Mouse (Mus musculus) urinary bladder, postnatal 10 days (tissue): ENCODE measurements around the gene Runx2.

Experiments
- DNase-seq: peaks from one replicate; pipeline ENCODE4 v3.0.0; 2022; ENCODE audit warnings: low spot score

The Runx2 gene

DNA sequence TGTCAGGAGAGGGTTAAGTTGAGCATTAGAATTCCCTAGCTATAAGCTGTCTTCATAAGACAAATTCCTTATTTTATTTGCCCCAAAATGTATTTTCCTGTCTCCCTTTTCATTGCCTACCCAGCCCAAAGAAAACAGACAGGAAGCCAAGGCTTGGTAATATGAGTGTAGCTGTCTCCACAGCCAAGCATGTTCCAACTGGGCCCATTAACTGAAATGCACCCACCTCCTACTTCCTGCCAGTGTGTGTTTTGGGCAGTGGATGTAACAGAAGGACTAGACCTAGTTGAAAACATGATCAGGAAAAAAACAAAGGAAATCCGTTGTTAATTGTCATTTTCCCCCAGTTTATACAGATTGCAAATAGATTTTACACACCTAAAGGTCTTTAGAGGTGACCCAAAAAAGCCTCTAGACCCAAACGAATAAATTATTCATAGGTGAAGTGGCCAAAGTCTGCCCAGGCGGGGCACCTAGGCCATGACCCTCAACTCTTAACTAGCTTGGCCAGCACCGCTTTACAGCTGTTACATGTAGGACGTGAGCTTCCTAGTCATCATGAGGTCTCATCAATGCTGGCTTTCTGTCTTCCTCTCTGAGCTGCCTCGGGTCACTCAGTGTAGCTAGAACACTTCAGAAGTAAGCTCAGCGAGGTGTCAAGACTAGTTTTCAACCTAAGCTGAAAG lies 154.3 kb downstream of the Runx2 start:
- no peak for DNase-seq

GRCm38 (mm10) chr17:44654503-44654902 lies 160.1 kb downstream of the Runx2 start:
- DNase-seq: no peak

DNA sequence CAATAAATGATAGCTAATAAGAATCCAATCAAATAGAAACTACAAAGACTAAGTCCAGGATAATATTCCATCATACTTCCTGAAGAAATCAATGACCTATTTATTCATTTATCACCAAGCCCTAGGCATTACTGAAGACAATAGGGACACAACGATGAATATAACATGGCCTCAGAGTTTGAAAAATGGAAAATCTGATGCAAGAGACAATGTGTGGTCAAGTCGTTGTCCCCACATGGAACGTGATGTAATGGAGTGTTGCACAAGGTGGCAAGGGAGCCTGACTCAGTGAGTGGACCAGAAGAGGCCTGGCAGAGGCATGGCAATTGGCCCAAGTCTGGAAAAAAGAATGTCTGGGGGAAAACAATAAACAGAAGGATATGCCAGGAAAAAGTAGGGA lies 161.5 kb downstream of the Runx2 start:
- no peak for DNase-seq

GRCm38 (mm10) chr17:44652054-44652453 lies 162.5 kb downstream of the Runx2 start:
- no peak for DNase-seq

- DNase-seq: no peak
These were observed 163.0 kb downstream of the Runx2 start for GRCm38 (mm10) chr17:44651613-44652012.

DNA sequence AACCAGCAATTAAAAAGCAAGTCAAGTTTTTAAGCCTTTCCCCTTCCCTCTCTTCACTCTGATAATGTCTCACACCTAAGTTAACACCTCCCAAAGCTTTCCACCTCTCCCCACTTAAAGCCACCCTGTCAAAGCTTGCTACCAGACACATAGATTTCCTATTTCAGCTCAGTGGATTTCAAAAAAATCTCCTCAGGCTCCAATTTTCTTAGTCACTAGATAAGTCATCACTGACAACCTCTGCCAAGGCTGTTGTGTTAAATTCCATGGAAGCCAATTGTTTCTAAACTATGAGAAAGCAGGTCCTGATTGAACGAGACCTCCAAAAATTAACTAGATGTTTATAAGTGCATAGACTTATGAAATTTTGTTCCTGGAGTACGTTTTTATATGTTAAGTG lies 164.2 kb downstream of the Runx2 start:
- DNase-seq: no peak

DNA sequence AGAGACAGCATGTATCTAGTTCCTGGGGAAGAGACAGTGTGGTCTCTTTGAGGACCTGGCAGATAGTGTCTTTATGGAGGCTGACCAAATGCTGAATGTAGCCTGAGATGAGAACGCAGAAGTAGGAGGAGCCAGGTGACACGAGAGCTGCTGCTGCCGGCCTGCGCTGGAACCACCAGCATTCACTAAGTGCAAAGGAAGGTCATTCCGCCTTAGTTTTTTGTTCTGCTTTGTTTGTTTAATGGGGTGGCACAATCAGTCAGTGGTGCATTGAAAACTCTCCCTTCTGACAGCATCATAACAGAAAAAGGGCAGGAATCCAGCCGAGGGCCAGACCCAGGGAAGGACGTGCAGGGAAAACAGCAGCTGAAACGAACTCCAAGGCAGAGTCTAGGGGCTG lies 165.5 kb downstream of the Runx2 start:
- DNase-seq: no peak

DNA sequence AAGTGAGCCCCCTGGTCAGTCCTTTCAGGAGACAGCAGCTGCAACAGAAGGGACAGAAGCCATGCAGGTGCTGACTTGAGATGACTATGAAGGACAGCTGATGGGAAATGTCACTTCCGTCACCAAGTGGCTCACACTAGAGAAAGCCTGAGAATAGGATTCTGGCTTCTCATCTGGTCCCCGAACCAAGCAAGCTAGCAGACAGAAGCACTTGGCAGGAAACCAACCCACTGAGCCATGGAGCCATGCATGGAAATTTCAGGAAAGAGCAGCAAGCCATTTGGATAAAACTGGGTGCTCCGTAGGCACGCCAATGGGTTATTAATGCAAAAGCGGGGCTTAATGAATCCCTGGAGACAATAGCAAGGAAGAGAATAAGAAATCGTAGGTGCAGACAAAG lies 166.7 kb downstream of the Runx2 start:
- DNase-seq: no peak

DNA sequence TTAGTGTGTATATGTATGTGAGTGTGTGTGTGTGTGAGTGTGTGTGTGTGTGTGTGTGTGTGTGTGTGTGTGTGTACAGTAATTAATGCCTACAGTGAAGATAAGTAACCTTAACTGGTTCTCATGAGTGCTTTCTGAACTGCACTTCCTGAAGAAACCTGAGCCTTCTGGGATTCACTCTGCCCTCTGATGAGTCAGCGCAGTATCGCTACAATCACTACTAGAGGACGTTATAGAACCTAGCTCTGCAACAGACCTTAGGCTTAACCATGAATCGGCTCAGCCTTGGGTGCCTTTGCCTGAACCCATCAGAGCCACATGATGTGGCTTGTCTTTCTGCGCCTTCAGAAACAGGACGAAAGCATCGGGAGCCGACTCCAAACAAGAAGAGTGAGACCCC lies 169.5 kb downstream of the Runx2 start:
- DNase-seq: no peak

GRCm38 (mm10) chr17:44643260-44643659 lies 171.3 kb downstream of the Runx2 start:
- no peak for DNase-seq

DNA sequence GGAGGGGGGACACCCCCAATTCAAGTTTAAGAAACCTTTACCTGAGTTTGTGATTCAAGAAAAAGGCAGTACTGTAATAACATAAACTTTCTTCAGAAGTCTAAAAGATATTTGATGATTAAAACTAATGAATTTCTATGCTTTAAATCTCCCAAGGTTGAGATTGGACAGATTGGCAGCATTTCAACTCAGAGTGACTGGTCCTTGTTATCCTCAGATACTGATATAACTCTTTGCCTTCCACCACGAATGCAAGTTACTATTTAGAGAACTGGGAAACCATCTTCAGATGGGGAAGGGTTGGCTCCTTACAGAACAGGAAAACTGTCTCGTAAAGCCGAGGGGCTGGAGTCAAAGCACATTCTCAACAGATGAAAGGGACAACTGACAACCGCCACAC lies 172.5 kb downstream of the Runx2 start:
- no peak for DNase-seq

GRCm38 (mm10) chr17:44640910-44641309 lies 173.7 kb downstream of the Runx2 start:
- no peak for DNase-seq

DNA sequence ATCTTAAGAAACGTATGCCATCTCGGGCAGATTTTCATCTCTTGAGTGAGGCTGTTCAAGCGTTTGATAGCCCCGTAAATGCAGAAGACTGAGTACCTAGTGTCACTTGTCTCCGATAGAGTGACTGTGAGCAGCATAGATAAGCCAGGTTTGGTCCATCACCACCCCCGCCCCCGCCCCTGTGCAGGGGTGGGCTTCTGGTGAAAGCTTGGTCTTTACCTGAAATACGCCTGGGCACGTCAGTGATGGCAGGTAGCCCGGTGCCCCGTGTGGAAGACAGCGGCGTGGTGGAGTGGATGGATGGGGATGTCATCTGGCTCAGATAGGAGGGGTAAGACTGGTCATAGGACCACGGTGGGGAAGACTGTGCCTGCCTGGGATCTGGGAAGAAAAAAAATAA lies 175.2 kb downstream of the Runx2 start:
- DNase-seq: no peak

DNA sequence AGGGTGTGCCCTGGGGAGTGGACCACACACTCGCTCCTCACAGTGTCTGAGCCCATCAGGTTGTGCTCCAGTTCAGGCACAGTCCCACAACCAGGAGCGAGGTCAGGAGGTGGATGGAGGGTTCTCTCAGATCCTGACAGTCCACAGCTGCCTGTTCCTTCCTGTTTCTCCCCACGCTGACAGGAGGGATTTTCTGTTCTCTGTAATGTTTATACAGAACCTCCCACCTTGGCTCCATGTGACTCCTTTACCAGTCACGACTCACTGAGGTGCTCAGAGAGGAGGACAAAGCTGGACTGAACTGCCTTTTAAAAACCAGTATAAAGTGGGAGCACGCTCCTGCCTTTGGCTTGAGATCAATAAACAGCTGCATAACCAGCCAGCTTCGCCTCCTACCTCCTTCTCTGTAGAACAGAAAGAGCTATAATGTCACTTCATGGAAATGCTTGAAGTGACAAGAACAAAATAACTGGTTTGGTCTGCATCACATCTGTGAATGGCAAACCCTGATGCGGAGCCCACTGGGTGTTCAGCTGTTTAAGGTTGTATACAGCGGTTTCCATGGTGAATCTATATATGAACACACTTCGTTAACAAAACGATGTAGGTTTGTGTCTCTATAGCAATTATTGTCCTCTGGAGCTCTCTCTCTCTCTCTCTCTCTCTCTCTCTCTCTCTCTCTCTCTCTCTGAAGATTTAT lies 177.3 kb downstream of the Runx2 start:
- DNase-seq: no peak

- DNase-seq: no peak
These were observed 180.1 kb downstream of the Runx2 start for GRCm38 (mm10) chr17:44634486-44634885.

- no peak for DNase-seq
These were observed 180.8 kb downstream of the Runx2 start for GRCm38 (mm10) chr17:44633607-44634415.

DNA sequence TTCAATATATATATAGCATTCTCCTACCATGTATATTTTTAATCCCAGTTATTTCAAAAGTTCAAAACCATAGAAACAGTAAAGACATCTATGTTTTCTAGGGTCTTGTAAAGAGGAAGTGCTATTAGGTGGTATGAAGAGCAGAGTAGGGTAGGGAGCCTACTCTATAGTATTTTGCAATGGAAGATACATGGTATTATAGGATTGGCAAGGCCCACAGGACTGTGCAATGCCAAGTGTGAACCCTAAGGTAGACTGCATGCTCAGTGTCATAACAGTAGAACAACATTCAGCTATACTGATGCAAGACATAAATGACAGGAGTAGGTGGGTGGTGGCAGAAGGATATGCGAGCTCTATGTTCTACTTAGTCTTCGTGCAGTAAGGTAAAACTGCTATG lies 181.7 kb downstream of the Runx2 start:
- DNase-seq: no peak

DNA sequence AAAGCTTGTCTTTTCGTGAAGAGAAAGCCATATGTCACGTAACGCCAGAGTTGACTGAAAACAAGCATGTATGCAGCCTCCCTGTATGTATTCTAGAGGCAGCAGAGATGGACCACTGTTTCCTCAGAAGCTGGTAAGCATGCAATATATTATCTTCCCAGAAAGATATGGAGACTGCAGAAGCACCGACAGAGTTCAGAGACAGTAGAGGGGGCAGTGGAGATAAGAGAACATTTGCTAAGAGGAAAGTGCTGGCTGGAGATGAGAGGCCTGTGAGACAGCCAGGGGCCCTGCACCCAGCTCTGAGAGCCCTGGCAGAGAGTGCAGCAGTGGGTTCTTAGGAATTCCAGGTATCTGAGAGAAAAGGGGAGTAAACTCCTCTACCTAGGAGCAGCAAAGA lies 182.3 kb downstream of the Runx2 start:
- DNase-seq: no peak

GRCm38 (mm10) chr17:44631577-44631976 lies 183.0 kb downstream of the Runx2 start:
- DNase-seq: no peak

DNA sequence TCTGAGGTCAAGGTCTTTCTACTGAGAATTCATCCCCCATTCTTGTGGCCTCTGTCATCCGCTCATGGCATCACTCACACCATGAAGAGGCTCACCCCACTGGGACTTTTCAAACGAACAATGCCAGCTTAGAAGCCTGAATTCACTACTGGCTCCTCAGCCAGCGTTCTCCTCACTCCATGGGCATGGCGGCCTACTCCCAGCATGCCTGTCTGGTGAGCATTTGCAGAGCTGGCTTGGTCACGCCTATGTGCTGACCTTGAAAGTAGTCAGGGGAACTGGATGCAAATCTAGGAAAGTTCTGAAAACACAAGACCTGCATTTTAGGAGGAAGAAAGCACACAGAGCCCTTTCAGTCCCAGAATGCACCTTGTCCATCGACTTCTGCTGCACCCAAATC lies 187.3 kb downstream of the Runx2 start:
- DNase-seq: no peak

GRCm38 (mm10) chr17:44623707-44624106 lies 190.9 kb downstream of the Runx2 start:
- no peak for DNase-seq

DNA sequence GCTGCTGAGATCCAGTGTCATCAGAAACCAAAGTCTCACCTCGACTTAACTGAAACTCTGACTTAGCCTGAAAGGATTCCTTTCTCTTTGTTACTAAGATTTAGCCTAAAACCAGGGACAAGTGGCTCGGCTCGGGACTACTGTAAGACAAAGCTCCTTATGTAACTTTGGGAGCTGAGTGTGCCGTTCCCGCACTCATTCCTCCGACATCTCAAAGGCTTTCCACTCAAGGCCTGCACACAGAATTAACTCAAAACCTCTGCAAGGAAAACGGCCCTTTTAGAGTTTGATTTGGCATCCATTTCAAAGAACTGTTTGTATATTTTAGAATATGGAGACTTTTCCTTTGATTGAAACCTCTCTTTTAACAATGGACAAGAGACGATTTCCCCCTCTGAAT lies 191.3 kb downstream of the Runx2 start:
- DNase-seq: no peak

DNA sequence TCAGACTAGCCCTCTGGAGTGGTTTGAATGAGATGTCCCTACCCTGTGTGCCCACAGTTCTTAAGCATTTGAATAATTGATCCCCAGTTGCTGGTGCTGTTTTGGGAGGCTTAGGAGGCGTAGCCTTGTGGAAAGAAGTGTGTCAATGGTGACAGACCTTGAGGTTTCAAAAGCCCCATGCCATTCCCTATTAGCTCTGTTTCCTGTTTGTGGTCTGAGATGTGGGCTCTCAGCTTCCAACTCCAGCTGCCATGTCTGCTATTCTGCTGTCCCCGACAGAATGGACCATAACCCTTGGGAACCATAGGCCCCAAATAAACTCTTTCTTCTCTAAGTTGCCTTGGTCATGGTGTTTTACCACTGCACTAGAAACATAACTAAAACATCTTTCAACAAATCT lies 194.1 kb downstream of the Runx2 start:
- no peak for DNase-seq
